Mouse (Mus musculus): Measurements from ENCODE around the gene Wnt2b. TPM values are rescaled to one million over a fixed set of nuclear protein-coding genes. Genes with fewer than 3 reads are reported as not detected.
A peak's percentile ranks its signal among the peaks of the same experiment; 100 is the strongest.

The Wnt2b gene
- total RNA-seq (2021) = 10 to 100 TPM; 11.4 to 12.6 TPM
- long read RNA-seq, experiment 1, partial matches to known transcripts = 0 of 1 reads
- long read RNA-seq, experiment 1, other reads (novel, unspliced or antisense) = 0 of 1 reads
- long read RNA-seq, experiment 2 = 0 reads

GRCm38 (mm10) chr3:104961066-104962059 lies at the start of gene Wnt2b:
TSS of gene Wnt2b (minus strand) at chr3:104961921.
- no peak for DNase-seq (ENCODE audit: low spot score in 2 of 2)

GRCm38 (mm10) chr3:105010681-105011339 lies 49.1 kb upstream of the Wnt2b start:
- DNase-seq (ENCODE audit: low spot score in 2 of 2) = no peak

- no peak for DNase-seq (ENCODE audit: low spot score in 2 of 2)
These were observed 46.3 kb upstream of the Wnt2b start for GRCm38 (mm10) chr3:105008070-105008469.

GRCm38 (mm10) chr3:105006101-105006500 lies 44.4 kb upstream of the Wnt2b start:
- no peak for DNase-seq (ENCODE audit: low spot score in 2 of 2)

- no peak for DNase-seq (ENCODE audit: low spot score in 2 of 2)
These were observed 43.9 kb upstream of the Wnt2b start for GRCm38 (mm10) chr3:105005561-105006065.

GRCm38 (mm10) chr3:105005011-105005410 lies 43.3 kb upstream of the Wnt2b start:
- no peak for DNase-seq (ENCODE audit: low spot score in 2 of 2)

- no peak for DNase-seq (ENCODE audit: low spot score in 2 of 2)
These were observed 42.3 kb upstream of the Wnt2b start for GRCm38 (mm10) chr3:105003960-105004463.

GRCm38 (mm10) chr3:105001374-105001773 lies 39.7 kb upstream of the Wnt2b start:
- no peak for DNase-seq (ENCODE audit: low spot score in 2 of 2)

GRCm38 (mm10) chr3:105000561-105000960 lies 38.8 kb upstream of the Wnt2b start:
- DNase-seq (ENCODE audit: low spot score in 2 of 2) = no peak

GRCm38 (mm10) chr3:104997563-104997962 lies 35.8 kb upstream of the Wnt2b start:
- no peak for DNase-seq (ENCODE audit: low spot score in 2 of 2)

GRCm38 (mm10) chr3:104995707-104996106 lies 34.0 kb upstream of the Wnt2b start:
- no peak for DNase-seq (ENCODE audit: low spot score in 2 of 2)

GRCm38 (mm10) chr3:104994415-104994841 lies 32.7 kb upstream of the Wnt2b start:
- no peak for DNase-seq (ENCODE audit: low spot score in 2 of 2)

- no peak for DNase-seq (ENCODE audit: low spot score in 2 of 2)
These were observed 32.1 kb upstream of the Wnt2b start for GRCm38 (mm10) chr3:104993800-104994199.

GRCm38 (mm10) chr3:104992709-104993388 lies 31.1 kb upstream of the Wnt2b start:
- DNase-seq (ENCODE audit: low spot score in 2 of 2) = peak; percentile 77 to 83

- no peak for DNase-seq (ENCODE audit: low spot score in 2 of 2)
These were observed 30.0 kb upstream of the Wnt2b start for GRCm38 (mm10) chr3:104991703-104992102.

GRCm38 (mm10) chr3:104987884-104988283 lies 26.2 kb upstream of the Wnt2b start:
- no peak for DNase-seq (ENCODE audit: low spot score in 2 of 2)

- DNase-seq (ENCODE audit: low spot score in 2 of 2) = no peak
These were observed 18.0 kb upstream of the Wnt2b start for GRCm38 (mm10) chr3:104979735-104980134.

GRCm38 (mm10) chr3:104967548-104968300 lies 6.0 kb upstream of the Wnt2b start:
- DNase-seq (ENCODE audit: low spot score in 2 of 2) = peak; percentile 84 to 91

GRCm38 (mm10) chr3:104965991-104966554 lies 4.4 kb upstream of the Wnt2b start:
- no peak for DNase-seq (ENCODE audit: low spot score in 2 of 2)

Measured in adrenal gland, postnatal 4 days (tissue).